Mouse (Mus musculus) forebrain, embryonic 15.5 days (tissue): ENCODE results near the gene Plppr3. TPM values are rescaled to one million over a fixed set of nuclear protein-coding genes. Genes with fewer than 3 reads are reported as not detected.
A peak's percentile ranks its signal among the peaks of the same experiment; 100 is the strongest.

ENCODE experiments used
- ATAC-seq: fragments of 200-750 bp; cut with Nextera tagmentation; replicated peaks from 2 replicates; pipeline ENCODE4 v1.8.0; 2017; ENCODE audit warnings: mild to moderate bottlenecking, moderate TSS enrichment, moderate library complexity
- H3K27ac ChIP-seq: fragments of 300-500 bp; sonication (generic); replicated peaks from 2 replicates; pipeline ENCODE4 v1.5.1; 2015; ENCODE audit warnings: mild to moderate bottlenecking, inconsistent platforms
- H3K27me3 ChIP-seq: fragments of 300-500 bp; sonication (generic); 2 replicates; pipeline ENCODE4 v1.6.1; 2015; ENCODE audit warnings: inconsistent platforms
- H3K36me3 ChIP-seq: fragments of 300-500 bp; sonication (generic); 2 replicates; pipeline ENCODE4 v1.6.1; 2015; ENCODE audit warnings: mild to moderate bottlenecking, inconsistent platforms
- H3K4me1 ChIP-seq: fragments of 300-500 bp; sonication (generic); 2 replicates; pipeline ENCODE4 v1.6.1; 2015; ENCODE audit warnings: inconsistent platforms
- H3K4me2 ChIP-seq: fragments of 300-500 bp; sonication (generic); replicated peaks from 2 replicates; pipeline ENCODE4 v1.6.1; 2015; ENCODE audit warnings: mild to moderate bottlenecking, inconsistent platforms
- H3K4me3 ChIP-seq: fragments of 300-500 bp; sonication (generic); 2 replicates; pipeline ENCODE4 v1.5.1; 2015; ENCODE audit warnings: mild to moderate bottlenecking, inconsistent platforms
- H3K9ac ChIP-seq: fragments of 300-500 bp; sonication (generic); replicated peaks from 2 replicates; pipeline ENCODE4 v1.6.1; 2015; ENCODE audit warnings: mild to moderate bottlenecking, inconsistent platforms
- H3K9me3 ChIP-seq: fragments of 300-500 bp; sonication (generic); 2 replicates; pipeline ENCODE4 v1.6.1; 2016; ENCODE audit warnings: inconsistent platforms
- WGBS: fragments of 180-500 bp; shearing (Covaris S2); methylation state at CpG from one replicate; pipeline ENCODE4 v1.1.7; 2015; ENCODE audit warnings: mixed read lengths; 5-methylcytosine and 5-hydroxymethylcytosine counted together
- polyA plus RNA-seq: library from polyadenylated mRNA; unstranded; fragments of >200 nt; fragmentation: Nextera tagmentation; extraction: Ambion mirVana; gene quantifications from 2 replicates; pipeline ENCODE4 v1.2.1, GENCODE M21; 2015

The Plppr3 gene
- polyA plus RNA-seq, 1 experiment from 2014 or later: 410 TPM

DNA sequence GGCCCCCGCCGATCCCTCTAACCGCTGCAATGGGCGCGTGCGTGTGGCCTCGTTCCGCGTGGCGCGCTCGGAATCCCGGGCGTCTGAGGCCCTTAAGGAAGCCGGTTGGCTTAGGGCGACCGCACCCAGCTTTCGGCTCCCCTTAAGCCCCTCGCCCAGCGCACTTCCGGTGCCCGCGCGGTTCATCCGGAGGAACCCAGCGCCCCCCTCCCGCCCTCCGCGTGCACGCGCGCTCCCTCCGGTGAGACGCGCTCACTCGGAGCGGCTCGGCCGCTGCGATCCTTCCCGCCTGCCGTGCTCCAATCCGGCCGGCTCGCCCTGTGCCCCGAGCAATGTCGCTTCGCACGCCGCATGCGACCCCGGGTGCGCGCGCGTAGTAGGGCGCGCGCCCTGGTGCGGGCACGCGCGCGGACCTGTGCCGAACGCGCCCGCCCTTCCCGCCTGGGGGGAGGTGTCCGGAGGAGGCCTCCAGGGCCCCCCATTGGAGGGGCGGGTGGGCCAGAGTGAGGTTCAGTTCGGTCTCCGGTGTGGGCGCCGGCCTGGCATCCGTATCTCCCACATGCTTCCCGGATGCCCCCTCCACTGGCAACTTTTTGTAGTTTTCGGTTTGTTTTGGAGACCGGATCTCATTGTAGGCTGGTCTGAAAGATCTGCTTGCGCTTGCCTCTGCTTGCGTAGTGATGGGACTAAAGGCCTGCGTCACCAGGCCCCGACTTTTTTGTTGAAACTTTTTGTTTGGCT lies 19.5 kb downstream of the Plppr3 start:
- Histone ChIP-seq H3K9ac (peak overlapping the region; percentile 98), H3K36me3 (peaks cover 13% of the 10 kb centered on the region), H3K27me3 (no peaks in the 10 kb centered on the region), H3K4me1 (peaks cover 75% of the 10 kb centered on the region), H3K27ac (peak overlapping the region; percentile 100), H3K9me3 (no peaks in the 10 kb centered on the region), H3K4me3 (peak overlapping the region; percentile 99), H3K4me2 (peak overlapping the region; percentile 91)
- under 1% methylated on average over 81 of the region's 83 CpGs for WGBS
- ATAC-seq: peak; percentile 36

DNA sequence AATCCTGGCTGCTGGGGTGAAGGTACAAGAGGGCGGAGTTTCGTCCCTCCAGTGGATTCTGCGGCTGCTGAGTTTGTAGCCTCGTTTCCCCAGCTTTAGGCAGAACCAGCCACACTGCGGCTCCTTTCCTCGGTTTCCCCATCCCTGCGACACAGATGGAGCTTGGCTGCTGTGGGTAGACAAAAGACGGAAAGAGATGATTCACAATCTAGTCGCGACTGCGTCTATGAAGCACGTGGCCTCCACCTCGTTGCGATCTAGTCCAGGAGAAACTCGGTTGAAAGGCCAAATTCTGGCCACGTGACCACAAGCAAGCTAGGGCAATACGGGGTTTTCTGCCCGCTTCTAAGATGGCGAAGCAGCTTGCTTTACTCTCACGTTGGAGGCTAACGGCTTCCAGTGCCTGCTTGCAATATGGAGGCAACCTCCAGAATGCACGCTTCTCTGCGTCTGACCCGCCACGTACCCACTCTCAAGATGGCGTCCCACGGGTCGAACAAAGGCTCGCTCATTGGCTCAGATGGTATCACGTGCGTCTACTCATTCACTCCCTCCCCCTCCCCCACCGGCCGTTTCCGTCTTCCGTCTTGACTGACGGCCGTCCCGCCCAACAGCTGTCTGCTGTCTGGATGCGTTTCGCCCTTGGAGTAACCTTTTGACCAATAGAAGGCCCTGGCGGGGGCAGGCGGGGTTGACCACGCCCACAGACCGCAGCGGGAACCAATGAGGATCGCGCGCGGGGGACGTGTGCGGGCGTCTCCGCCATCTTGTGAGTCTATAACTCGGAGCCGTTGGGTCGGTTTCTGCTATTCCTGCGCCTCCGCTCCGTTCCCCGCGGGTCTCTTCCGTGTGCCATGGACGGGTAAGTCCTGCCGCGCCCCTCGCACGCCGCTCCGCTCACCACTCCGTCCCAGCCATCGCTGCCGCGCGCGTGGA lies 20.3 kb downstream of the Plppr3 start, which contains the start of gene Ptbp1:
TSS of gene Ptbp1 (plus strand) at position 568 of the 936 bp plus-strand sequence.
- peak within 1 kb of the TSS; percentile 98 for H3K9ac ChIP-seq
- peak; percentile 94 for ATAC-seq
- H3K36me3 ChIP-seq: peaks cover 5% of the 10 kb centered on the region
- peak within 1 kb of the TSS; percentile 99 for H3K4me3 ChIP-seq
- peak within 1 kb of the TSS; percentile 100 for H3K27ac ChIP-seq
- H3K4me2 ChIP-seq: peak within 1 kb of the TSS; percentile 91
- H3K9me3 ChIP-seq: no peaks in the 10 kb centered on the region
- H3K27me3 ChIP-seq: no peaks in the 10 kb centered on the region
- peaks cover 68% of the 10 kb centered on the region for H3K4me1 ChIP-seq
- under 1% methylated on average over 75 of the region's 75 CpGs for WGBS

DNA sequence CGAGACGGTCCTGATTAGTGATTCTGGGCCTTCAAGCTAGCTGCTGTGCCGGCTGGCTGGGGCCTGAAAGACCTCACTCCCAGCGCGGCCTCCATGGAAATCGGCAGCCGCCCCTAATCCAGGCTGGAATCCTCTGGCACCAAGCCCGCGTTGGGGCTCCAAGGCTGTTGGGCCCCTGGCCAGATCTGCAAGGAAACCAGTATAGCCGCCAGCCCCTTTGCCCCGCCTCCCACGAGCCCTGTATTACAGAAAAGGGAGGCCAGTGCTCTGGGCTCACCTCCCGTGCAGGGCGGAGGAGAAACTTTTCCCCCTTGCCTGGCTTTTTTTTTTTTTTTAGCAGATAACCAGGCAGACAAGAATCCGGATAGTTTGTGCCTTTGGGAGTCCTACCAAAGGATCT lies 21.0 kb downstream of the Plppr3 start:
- peak; percentile 21 for ATAC-seq

DNA sequence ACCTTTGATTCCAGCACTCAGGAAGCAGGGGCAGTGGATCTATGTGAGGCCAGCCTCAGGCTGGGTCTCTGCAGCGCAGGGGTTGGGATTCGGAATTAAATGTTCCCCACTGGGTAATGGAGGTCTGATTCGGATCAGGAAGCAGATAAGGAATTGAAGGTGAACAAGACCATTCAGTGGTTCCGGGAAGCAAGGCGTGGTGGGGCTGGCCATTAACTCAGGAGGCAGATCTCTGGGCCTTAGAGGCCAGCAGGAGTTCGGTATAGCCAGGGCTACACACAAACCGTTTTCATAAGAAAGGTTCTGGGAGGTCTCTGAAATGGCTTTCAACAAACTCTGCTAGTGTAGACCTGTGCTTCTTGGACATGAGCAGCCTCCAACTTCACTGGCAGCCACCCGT lies 21.6 kb downstream of the Plppr3 start:
- no peaks in the 10 kb centered on the region for H3K36me3 ChIP-seq
- peak overlapping the region; percentile 99 for H3K4me3 ChIP-seq
- H3K4me1 ChIP-seq: peaks cover 55% of the 10 kb centered on the region
- no peaks in the 10 kb centered on the region for H3K27me3 ChIP-seq
- peak overlapping the region; percentile 82 for H3K9ac ChIP-seq
- H3K9me3 ChIP-seq: no peaks in the 10 kb centered on the region
- H3K4me2 ChIP-seq: peak overlapping the region; percentile 91
- 18% methylated on average over 8 of the region's 8 CpGs for WGBS
- no peak for ATAC-seq
- peak overlapping the region; percentile 100 for H3K27ac ChIP-seq

More for the DNA sequence above, 21.0 kb downstream of the Plppr3 start:
- Histone ChIP-seq H3K27ac (peak overlapping the region; percentile 100), H3K4me1 (peaks cover 60% of the 10 kb centered on the region), H3K27me3 (no peaks in the 10 kb centered on the region), H3K4me3 (peak overlapping the region; percentile 99), H3K36me3 (no peaks in the 10 kb centered on the region), H3K9ac (peak overlapping the region; percentile 82), H3K9me3 (no peaks in the 10 kb centered on the region), H3K4me2 (peak overlapping the region; percentile 91)
- WGBS: 0% methylated on average over 15 of the region's 15 CpGs

DNA sequence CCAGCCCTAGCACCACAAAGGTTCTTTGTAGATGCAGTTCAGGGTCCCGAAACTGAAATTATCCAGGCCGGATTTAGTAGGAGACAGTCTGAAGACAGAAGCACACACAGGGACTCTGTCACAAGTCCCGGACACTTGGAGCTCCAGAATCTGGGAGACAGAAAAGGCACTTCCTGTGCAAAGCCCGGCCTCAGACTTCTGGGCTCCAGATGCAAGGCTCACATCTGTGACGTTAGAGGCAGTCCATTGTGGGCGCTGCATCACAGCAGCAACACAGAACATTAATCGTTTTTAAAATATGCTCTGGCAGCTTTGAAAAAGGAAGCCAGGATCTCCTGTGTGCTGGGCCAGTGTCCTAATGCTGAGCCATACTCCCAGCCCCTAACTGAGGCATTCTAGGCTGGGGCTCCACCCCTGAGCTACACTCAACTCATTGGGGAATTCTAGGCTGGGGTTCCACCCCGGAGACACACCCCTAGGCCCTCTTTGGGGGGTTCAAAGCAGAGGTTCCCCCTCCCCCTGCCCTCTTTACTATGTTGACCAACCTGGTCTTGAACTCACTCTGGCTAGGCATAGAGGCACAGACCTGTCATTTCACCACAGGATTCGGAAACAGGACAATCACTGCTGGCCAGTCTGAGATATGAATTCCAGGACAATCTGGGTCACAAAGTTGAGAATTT lies 22.2 kb downstream of the Plppr3 start:
- no peak for ATAC-seq
- 50% methylated on average over 9 of the region's 9 CpGs for WGBS
- Histone ChIP-seq H3K9ac (peak overlapping the region; percentile 82), H3K4me1 (peaks cover 49% of the 10 kb centered on the region), H3K4me2 (peak overlapping the region; percentile 91), H3K36me3 (no peaks in the 10 kb centered on the region), H3K27ac (peak overlapping the region; percentile 100), H3K9me3 (no peaks in the 10 kb centered on the region), H3K4me3 (peak overlapping the region; percentile 99; the same call in 1 of the 2 replicates), H3K27me3 (no peaks in the 10 kb centered on the region)

DNA sequence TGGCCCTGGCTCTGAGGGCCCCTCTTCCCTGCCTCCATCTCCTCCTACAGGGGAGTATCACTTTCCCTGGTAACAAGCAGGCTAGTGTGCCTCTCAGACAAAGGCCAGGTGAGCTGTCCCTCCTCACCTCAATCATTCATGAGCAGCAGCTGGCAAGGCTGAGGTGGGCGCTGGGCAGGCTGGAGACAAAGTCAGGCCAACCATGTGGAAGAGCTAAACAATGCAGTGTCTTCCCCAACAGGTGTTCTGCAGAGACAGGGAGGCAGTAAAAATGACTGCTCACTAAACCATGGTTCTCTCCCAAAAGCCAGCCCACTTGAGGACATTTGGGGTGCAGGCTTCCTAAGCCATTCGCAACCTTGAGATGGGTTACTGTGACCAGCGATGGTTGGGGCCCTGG lies 22.8 kb downstream of the Plppr3 start:
- Histone ChIP-seq H3K4me1 (peaks cover 43% of the 10 kb centered on the region), H3K27ac (peak overlapping the region; percentile 100), H3K36me3 (no peaks in the 10 kb centered on the region), H3K4me2 (0 out of 2 replicates have a peak overlapping the region, but pooled peaks have one; percentile 91), H3K9ac (0 out of 2 replicates have a peak overlapping the region, but pooled peaks have one; percentile 82), H3K4me3 (no peak overlapping the region), H3K9me3 (no peaks in the 10 kb centered on the region), H3K27me3 (no peaks in the 10 kb centered on the region)
- ATAC-seq: no peak
- WGBS: 78% methylated on average over 3 of the region's 3 CpGs

DNA sequence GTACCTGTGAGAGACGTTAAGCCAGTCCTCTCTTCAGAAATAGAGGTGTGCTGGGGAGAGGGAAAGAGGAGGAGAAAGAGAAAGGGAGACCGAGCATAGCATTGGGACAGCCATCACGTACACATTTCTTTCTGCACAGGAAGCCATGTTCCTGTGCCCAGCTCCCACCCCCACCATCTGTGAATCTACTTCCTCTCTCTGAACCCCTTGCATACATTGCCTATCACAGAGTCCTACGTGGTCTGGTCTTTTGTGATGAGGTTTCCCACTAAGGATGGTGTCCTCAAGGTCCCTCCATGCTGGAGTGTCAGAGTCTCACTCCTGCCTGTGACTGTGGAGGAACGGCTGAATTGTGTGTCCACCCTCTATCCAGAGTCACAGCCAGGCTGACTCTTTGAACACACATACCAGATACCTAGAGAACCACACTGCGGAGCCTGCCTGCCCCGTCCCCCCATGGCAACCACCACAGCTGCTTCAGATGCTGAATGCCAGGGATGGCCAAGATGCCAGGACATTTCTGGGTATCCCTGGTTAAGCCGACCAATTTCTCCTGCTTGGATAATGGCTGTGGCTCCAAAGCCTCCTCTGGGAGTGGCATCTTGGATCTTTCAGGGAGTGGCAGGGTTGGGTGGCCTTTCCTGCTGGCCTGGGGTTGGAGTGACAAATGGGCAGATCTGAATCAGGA lies 24.3 kb downstream of the Plppr3 start:
- no peak overlapping the region for H3K4me3 ChIP-seq
- 85% methylated on average over 8 of the region's 8 CpGs for WGBS
- no peaks in the 10 kb centered on the region for H3K36me3 ChIP-seq
- no peak overlapping the region for H3K9ac ChIP-seq
- no peaks in the 10 kb centered on the region for H3K27me3 ChIP-seq
- no peak overlapping the region for H3K27ac ChIP-seq
- ATAC-seq: no peak
- no peaks in the 10 kb centered on the region for H3K9me3 ChIP-seq
- no peak overlapping the region for H3K4me2 ChIP-seq
- H3K4me1 ChIP-seq: peaks cover 28% of the 10 kb centered on the region

DNA sequence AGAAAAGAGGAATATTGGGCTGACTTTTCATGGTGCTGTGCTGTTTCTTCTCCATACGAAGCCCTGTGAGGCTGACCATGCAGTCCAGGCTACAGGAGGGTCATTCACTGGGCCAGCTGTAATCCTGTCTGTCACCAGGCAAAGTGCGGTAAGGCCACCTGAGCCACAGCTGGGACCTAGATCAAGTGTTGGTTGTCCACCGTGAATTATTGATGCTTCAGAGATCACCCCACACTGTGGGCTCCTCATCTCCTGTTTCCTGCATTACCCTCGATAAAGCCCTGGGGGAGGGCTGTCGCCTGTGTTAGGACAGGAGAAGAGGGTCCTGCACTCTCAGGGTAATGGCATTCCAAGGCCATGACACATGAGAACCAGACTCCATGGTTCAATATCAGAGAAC lies 27.9 kb downstream of the Plppr3 start:
- no peak overlapping the region for H3K4me2 ChIP-seq
- H3K36me3 ChIP-seq: no peaks in the 10 kb centered on the region
- H3K9me3 ChIP-seq: no peaks in the 10 kb centered on the region
- H3K27ac ChIP-seq: no peak overlapping the region
- 71% methylated on average over 5 of the region's 5 CpGs for WGBS
- H3K4me3 ChIP-seq: no peak overlapping the region
- H3K27me3 ChIP-seq: no peaks in the 10 kb centered on the region
- H3K9ac ChIP-seq: no peak overlapping the region
- ATAC-seq: no peak
- peaks cover 12% of the 10 kb centered on the region for H3K4me1 ChIP-seq

DNA sequence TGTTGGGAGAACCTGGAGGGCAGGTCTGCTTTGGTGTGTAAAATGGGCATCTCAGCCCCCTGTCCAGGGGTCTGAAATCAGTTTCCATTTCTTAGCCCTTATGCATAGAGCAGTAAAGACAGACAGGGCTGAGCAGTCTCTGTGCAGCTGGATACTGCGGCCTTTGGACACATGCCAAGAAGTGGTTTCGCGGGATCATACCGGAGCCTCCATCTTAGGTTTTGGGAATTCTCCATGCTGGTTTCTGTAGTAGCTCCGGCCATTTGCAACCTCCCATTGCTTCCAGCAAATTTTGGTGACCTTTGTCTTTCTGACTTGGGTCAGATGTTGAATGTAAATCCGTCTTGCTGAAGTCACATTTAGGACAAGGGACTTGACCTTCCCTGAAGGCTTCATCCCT lies 31.0 kb downstream of the Plppr3 start:
- WGBS: 49% methylated on average over 6 of the region's 6 CpGs
- Histone ChIP-seq H3K36me3 (no peaks in the 10 kb centered on the region), H3K4me3 (no peak overlapping the region), H3K9me3 (no peaks in the 10 kb centered on the region), H3K9ac (no peak overlapping the region), H3K4me1 (peaks cover 17% of the 10 kb centered on the region), H3K27me3 (no peaks in the 10 kb centered on the region), H3K4me2 (no peak overlapping the region), H3K27ac (no peak overlapping the region; the same call in 1 of the 2 replicates)
- no peak for ATAC-seq

DNA sequence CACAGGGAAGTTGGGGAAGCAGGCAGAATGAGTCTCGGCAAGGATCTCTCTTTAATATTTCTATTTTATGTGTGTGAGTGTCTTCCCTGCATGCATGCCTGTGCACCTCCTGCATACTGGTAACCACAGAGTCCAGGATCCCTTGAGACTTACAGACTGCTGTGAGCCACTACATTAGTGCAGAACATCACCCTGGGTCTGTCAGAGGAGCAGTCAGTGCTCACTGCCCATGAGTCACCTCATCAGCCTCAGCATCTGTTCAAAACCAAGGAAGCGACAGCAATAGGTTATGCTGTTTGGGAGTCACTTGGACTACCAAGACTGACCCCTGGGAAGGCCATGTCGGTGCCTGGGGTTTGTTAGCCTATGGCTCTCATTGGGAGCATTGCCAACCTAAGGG lies 32.1 kb downstream of the Plppr3 start:
- H3K27me3 ChIP-seq: no peaks in the 10 kb centered on the region
- 74% methylated on average over 3 of the region's 3 CpGs for WGBS
- H3K36me3 ChIP-seq: no peaks in the 10 kb centered on the region
- H3K4me2 ChIP-seq: no peak overlapping the region
- H3K4me3 ChIP-seq: no peak overlapping the region
- no peak overlapping the region for H3K9ac ChIP-seq
- H3K4me1 ChIP-seq: peaks cover 17% of the 10 kb centered on the region
- no peak for ATAC-seq
- H3K9me3 ChIP-seq: no peaks in the 10 kb centered on the region
- H3K27ac ChIP-seq: no peak overlapping the region; the same call in 1 of the 2 replicates
